Mouse (Mus musculus): Measurements from ENCODE around the gene Zfp597. TPM values are rescaled to one million over a fixed set of nuclear protein-coding genes. Genes with fewer than 3 reads are reported as not detected.
"Not testable (repeated sequence)": the region's sequence is repeated elsewhere in the genome, so short reads cannot be mapped to it uniquely, and the experiment has no call there.

The Zfp597 gene
- total RNA-seq, 1 experiment from 2014 or later: 24.4 TPM

DNA sequence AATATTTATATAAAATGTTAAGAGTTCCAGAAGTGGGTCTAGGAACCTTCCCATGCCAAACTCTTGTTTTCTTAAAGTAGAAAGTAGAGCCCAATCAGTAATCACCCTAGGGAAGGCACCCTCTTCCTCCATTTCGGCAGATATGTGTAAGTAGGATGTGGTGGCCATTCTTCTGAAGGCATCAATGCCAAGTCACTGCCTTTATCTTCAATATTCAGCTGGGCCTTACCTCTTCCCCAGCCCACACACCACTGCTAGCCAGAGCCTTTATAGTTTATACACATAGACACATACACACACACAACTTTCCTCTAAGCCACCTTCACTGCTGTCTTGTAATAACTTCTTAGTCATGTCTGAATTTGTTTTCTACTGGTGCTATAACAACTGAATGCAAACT lies 28.6 kb downstream of the Zfp597 start:
- no peak for DNase-seq

- DNase-seq: no peak
Measured at GRCm38 (mm10) chr16:3854437-3855182, 29.8 kb downstream of the Zfp597 start.

DNA sequence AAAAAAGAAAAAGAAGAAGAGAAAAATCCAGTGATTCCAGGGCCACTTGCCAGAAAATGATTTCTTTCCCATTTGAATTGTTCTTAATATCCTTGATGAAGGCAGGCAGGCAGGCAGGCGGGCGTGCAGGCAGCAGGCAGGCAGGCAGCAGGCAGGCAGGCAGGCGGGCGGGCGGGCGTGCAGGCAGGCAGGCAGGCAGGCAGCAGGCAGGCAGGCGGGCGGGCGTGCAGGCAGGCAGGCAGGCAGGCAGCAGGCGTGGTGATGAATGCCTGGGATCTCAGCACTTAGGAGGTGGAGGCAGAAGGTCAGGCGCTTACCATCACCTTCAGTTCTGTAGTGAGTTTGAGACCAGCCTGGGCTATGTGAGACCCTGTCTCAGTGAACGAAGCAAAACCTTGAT lies 31.8 kb downstream of the Zfp597 start:
- DNase-seq: no peak

DNA sequence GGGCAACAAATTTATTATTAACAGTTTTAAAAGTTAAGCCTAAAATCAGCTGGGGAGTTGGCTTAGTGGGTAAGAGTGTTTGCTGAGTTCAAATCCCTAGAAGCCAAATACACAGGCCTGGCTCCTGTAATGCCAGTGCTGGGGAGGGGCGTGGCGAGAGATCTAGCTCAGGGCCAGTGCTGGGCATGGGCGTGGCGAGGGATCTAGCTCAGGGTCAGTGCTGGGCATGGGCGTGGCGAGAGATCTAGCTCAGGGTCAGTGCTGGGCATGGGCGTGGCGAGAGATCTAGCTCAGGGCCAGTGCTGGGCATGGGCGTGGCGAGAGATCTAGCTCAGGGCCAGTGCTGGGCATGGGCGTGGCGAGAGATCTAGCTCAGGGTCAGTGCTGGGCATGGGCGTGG lies 33.1 kb downstream of the Zfp597 start:
- DNase-seq: peak; percentile 63

DNA sequence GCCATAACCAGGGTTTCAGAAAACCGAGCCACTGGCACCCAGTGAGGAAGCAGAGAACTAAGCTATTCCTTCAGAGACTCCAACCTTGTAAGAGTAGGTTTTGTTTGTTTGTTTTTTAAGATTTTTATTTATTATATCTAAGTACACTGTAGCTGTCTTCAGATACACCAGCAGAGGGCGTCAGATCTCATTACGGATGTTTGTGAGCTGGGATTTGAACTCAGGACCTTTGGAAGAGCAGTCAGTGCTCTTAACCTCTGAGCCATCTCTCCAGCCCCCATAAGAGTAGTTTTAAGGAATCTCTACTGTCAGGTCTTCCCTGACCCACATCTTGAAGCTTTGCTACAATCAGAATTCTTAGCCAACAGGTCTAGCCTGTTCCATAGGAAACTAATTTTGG lies 35.9 kb downstream of the Zfp597 start:
- DNase-seq: no peak

DNA sequence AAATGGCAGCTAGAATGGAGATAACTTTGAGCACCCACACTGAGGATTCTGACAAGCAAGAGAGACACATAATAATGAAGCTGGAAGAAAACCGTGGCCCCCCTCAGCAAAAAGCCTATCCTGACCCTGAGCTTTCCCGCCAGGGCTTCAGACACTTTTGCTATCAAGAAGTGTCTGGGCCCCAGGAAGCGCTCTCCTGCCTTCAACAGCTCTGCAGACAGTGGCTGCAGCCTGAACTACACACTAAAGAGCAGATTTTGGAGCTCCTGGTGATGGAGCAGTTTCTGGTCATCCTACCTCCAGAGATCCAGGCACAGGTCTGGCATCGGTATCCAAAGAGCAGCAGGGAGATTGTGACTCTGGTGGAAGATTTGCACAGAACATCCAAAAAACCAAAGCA lies 36.5 kb downstream of the Zfp597 start:
- DNase-seq: no peak

- DNase-seq: peak; percentile 90
Measured at GRCm38 (mm10) chr16:3846711-3847518, 37.4 kb downstream of the Zfp597 start, which contains the start of gene Zfp174. Gene Zfp174, plus strand, starts transcription at chr16:3847268.

DNA sequence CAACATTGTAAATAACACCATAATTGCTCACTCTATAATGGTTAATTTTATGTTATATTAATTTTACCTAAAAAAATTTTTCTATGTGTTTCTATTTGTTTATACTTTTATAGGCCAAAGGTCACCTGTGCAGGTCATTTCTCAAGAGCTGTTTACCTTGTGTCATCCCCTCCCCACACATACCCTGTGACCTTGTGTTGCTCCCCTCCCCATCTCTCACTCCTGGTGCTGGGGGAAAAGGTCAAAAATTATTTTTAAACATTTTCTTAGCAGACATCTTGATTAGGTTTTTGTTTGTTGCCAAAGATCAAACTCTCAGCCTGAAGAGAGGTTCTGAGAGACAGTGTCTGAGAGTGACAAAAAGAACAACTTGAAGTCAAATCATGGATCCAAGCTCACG lies 40.6 kb downstream of the Zfp597 start:
- DNase-seq: no peak

DNA sequence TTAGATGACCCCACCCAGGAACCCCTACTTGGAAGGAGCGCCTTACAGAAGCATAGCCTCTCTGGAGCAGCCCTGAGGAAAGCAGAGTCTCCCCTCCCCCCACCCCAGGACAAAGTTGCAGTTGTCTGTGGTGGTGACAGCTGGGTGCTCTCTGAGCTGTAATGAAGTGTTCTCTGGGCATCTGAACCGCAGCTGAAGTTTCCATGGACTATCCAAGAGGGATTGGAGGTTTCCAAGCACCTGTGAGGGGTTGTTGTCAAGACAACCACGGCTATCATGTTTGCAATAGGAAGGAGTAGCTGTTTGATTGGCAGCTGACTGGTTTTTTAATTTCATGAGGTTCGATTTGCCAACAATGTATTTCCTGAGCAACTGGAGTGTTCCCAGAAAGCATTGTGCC lies 41.4 kb downstream of the Zfp597 start:
- DNase-seq: no peak

DNA sequence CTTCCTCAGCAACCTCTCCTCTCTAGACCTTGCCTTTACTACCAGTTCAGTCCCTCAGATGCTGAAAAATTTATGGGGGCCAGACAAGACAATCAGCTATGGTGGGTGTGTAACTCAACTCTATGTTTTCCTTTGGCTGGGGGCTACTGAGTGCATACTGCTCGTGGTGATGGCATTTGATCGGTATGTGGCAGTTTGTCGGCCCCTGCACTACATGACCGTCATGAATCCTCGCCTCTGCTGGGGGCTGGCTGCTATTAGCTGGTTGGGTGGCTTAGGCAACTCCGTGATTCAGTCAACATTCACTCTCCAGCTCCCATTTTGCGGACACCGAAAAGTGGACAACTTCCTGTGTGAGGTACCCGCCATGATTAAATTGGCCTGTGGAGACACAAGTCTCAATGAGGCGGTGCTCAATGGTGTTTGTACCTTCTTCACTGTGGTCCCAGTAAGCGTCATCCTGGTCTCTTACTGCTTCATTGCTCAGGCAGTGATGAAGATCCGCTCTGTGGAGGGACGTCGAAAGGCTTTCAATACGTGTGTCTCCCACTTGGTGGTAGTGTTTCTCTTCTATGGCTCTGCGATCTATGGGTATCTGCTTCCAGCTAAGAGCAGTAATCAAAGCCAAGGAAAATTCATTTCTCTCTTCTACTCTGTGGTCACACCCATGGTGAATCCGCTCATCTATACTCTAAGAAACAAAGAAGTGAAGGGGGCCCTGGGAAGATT lies 45.0 kb downstream of the Zfp597 start:
- no peak for DNase-seq

- no peak for DNase-seq
Measured at GRCm38 (mm10) chr16:3835461-3835860, 48.9 kb downstream of the Zfp597 start.

- no peak for DNase-seq
Measured at GRCm38 (mm10) chr16:3830588-3831109, 53.7 kb downstream of the Zfp597 start, which contains the start of gene Olfr15. Gene Olfr15, plus strand, starts transcription at chr16:3830878.

DNA sequence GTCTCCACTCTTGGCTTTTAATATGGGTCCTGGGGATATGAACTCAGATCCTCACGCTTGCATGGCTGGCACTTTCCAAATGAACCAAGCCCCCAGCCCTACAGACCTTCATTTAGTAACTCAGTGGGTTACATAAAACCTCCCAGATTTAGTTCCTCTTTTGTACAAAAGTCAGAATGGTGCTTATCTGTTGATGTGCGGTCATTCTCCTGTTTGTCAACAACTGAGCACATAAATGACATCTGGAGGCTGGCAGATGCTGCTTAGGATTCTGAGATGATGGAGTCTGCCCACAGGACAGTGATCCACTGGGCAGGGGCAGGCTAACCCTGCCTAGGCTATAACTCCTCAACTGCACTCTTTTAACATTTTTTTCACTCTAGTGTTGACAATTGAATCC lies 54.6 kb downstream of the Zfp597 start:
- DNase-seq: no peak

DNA sequence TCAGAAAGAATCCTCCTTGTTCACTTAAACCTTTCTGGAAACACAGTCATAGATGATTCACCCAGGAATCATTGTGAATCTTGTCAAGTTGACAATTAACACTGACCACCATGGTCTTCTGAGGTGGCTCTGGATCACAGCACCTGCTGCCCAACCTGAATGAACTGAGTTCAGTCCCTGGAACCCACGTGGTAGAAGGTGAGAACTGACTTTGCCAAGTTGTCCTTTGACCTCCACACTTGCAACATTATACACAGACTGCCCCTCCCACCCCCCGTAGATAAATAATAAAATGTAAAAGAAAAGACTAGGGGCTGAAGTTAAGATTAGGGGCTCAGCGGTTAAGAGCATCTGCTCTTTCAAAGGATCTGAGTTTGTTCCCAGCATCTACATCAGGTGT lies 56.3 kb downstream of the Zfp597 start:
- no peak for DNase-seq

- no peak for DNase-seq
Measured at GRCm38 (mm10) chr16:3820202-3820601, 64.2 kb downstream of the Zfp597 start.

DNA sequence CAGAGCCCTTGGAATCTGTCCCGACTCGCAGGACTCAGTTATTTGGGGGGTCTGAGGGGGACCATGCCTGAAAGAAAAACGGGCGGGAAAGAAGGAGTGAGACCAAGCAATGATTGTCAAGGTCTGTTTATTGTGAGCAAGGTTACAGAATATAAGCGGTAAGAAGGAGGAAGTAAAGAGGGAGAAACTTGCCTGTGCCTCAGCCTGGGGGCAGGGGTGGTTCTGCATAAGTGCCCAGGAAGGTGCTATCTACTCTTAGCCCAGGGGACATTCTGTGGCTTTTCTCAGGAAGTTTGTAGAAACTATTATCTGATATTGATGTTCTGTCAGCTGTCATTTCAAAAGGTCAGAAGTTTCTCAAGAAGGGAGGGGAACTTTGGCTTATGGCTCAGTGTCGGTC lies 69.7 kb downstream of the Zfp597 start:
- not testable (repeated sequence) for DNase-seq

Small RNA genes within 50 kb of the gene (microRNA-seq; reads per million reads assigned to microRNA genes)
- gene Gm23493: 0 reads per million in 2 experiments

Other genes with a start within 250 kb of the Zfp597 start
- not detected in 2 replicates for gene Mefv, start 166.5 kb downstream of the Zfp597 start, total RNA-seq (2021)
- gene Zfp263, start 140.5 kb downstream of the Zfp597 start, total RNA-seq (2021): 21.4 and 26.1 TPM in 2 replicates
- gene Olfr15, start 53.7 kb downstream of the Zfp597 start, total RNA-seq (2021): not detected in 2 replicates
- 13.8 and 18.1 TPM in 2 replicates for gene Zfp174, start 37.3 kb downstream of the Zfp597 start, total RNA-seq (2021)
- 103 and 104 TPM in 2 replicates for gene Naa60, start 12.2 kb downstream of the Zfp597 start, total RNA-seq (2021)
- 1.5 and 1.8 TPM in 2 replicates for gene Gm20695, start 87 bp upstream of the Zfp597 start, total RNA-seq (2021)
- 2.7 and 4.4 TPM in 2 replicates for gene 1700037C18Rik, start 24.1 kb upstream of the Zfp597 start, total RNA-seq (2021)
- gene Cluap1, start 24.2 kb upstream of the Zfp597 start, total RNA-seq (2021): 18.4 and 23.0 TPM in 2 replicates
- 3.7 and 4.3 TPM in 2 replicates for gene Nlrc3, start 92.1 kb upstream of the Zfp597 start, total RNA-seq (2021)
- 26.7 and 33.7 TPM in 2 replicates for gene Slx4, start 119.2 kb upstream of the Zfp597 start, total RNA-seq (2021)
- gene Dnase1, start 152.4 kb upstream of the Zfp597 start, total RNA-seq (2021): not detected in 2 replicates
- gene Trap1, start 193.3 kb upstream of the Zfp597 start, total RNA-seq (2021): 209 TPM in 2 replicates

Data from adrenal gland, postnatal 25 days (tissue).